In genomic region chr17:42987692-42988091, GRCm38 (mm10) we compare ENCODE assay signal across 8 mouse cellular contexts. TPM values are rescaled to one million over a fixed set of nuclear protein-coding genes. Genes with fewer than 3 reads are reported as not detected.
DNase-seq lines count a peak whose midpoint lies in the region; TF ChIP-seq lines count a peak whose summit lies in the region.

No protein-coding gene starts in this region.

- TF ChIP-seq POLR2A in bone marrow, adult 2 months (IDR thresholded peaks at IDR 0.05; ENCODE audit: borderline replicate concordance, control insufficient read depth, low read depth, low read length), result no peak
- no peak for TF ChIP-seq POLR2A in cerebellum, adult 2 months (IDR thresholded peaks at IDR 0.05; ENCODE audit: borderline replicate concordance, insufficient read depth, low read length)

- H3K4me1 ChIP-seq in bone marrow, adult 2 months (ENCODE audit: control insufficient read depth, insufficient read depth, low read length), result no peaks in the 10 kb centered on the region
- no peaks in the 10 kb centered on the region for H3K4me1 ChIP-seq in cerebellum, adult 2 months (ENCODE audit: control insufficient read depth, insufficient read depth, low read length)

- H3K27ac ChIP-seq in gastrocnemius, adult 2 months, result no peak overlapping the region
- no peak overlapping the region for H3K27ac ChIP-seq in bone marrow, adult 2 months (ENCODE audit: control insufficient read depth, insufficient read depth, low read depth, low read length, poor library complexity)
- no peak overlapping the region for H3K27ac ChIP-seq in cerebellum, adult 2 months (ENCODE audit: insufficient read depth, low read length)

- WGBS in bone marrow, adult 2 months, result 27% methylated on average over 4 of the region's 4 CpGs
- 22% methylated on average over 4 of the region's 4 CpGs for WGBS in cerebellum, adult 2 months

- intact Hi-C loops in gastrocnemius, adult 2 months (cut with DNase I), result no loop called here
- intact Hi-C loops in gastrocnemius, postnatal 36 days (cut with DNase I), result no loop called here

- no peak overlapping the region for H3K4me3 ChIP-seq in gastrocnemius, adult 2 months
- no peak overlapping the region for H3K4me3 ChIP-seq in bone marrow, adult 2 months (replicated peaks; ENCODE audit: control insufficient read depth, low read depth, low read length)
- H3K4me3 ChIP-seq in cerebellum, adult 2 months (replicated peaks; ENCODE audit: insufficient read depth, low read depth, low read length), result no peak overlapping the region

- H3K27me3 ChIP-seq in cerebellum, adult 2 months (ENCODE audit: control insufficient read depth, insufficient read depth, low read length), result no peaks in the 10 kb centered on the region

- no peak for DNase-seq in gastrocnemius, adult 2 months
- DNase-seq in gastrocnemius, postnatal 25 days, result no peak
- peak; percentile 58 for DNase-seq in 416B (ENCODE audit: low read depth)
- DNase-seq in lung, postnatal 14 days, result peak; percentile 24
- DNase-seq in gastrocnemius, postnatal 36 days, result no peak
- DNase-seq in frontal cortex, postnatal 14 days (ENCODE audit: low spot score in 2 of 2), result no peak
- DNase-seq in cerebellum, adult 2 months, result no peak

- peak; percentile 62 for TF ChIP-seq CTCF in gastrocnemius, adult 2 months (IDR thresholded peaks at IDR 0.05)
- peak; percentile 38 for TF ChIP-seq CTCF in bone marrow, adult 2 months (IDR thresholded peaks at IDR 0.05; ENCODE audit: control insufficient read depth, insufficient read depth, low read length)
- no peak; the same call in 1 of the 2 replicates for TF ChIP-seq CTCF in cerebellum, adult 2 months (IDR thresholded peaks at IDR 0.05; ENCODE audit: borderline replicate concordance, insufficient read depth, low read depth, low read length)

RNA-seq across cellular contexts. Expression of gene Tnfrsf21, which starts 28.7 kb away (rescaled TPM):
- total RNA-seq in gastrocnemius, adult 2 months (2021), result 10 to 100 TPM; 15.5 to 24.0 TPM
- total RNA-seq in gastrocnemius, postnatal 25 days (2021), result 10 to 100 TPM; 17.9 to 23.1 TPM
- polyA plus RNA-seq in bone marrow, adult 2 months (2011; ENCODE audit: insufficient read depth, insufficient read length, low replicate concordance, missing spikeins), result 7.2 and 18.6 TPM in 2 replicates
- 10 to 100 TPM; 22.5 to 23.0 TPM for total RNA-seq in gastrocnemius, postnatal 36 days (2021)
- 55.8 and 65.3 TPM in 2 replicates for polyA plus RNA-seq in cerebellum, adult 2 months (2012; rRNA removed)

Comparison
In these comparisons a context has a peak if more than half of its experiments do, and no peak if none do; other contexts are left out.
1. DNase-seq: peak in 416B (single experiment) and lung, postnatal 14 days (single experiment); none in gastrocnemius, adult 2 months (single experiment), gastrocnemius, postnatal 25 days (single experiment), gastrocnemius, postnatal 36 days (0 of 2), frontal cortex, postnatal 14 days (0 of 2) and cerebellum, adult 2 months (0 of 2).